Mouse (Mus musculus) G1E-ER4 (cell line): ENCODE results near the gene Bri3bp. TPM values are rescaled to one million over a fixed set of nuclear protein-coding genes. Genes with fewer than 3 reads are reported as not detected.

Source experiments
- GATA1 ChIP-seq: IDR thresholded peaks from one replicate; pipeline ENCODE4 v1.8.0; 2012; ENCODE audit warnings: low read length, inconsistent platforms
- polyA plus RNA-seq: library from polyadenylated mRNA; stranded (reverse); fragments of >175 nt; gene quantifications from 2 replicates; pipeline ENCODE4 v1.2.3, GENCODE M21; 2012

Gene Bri3bp
- polyA plus RNA-seq, 1 experiment = 38.2 TPM

GRCm38 (mm10) chr5:125491107-125491506 is 49.7 kb downstream of the Bri3bp start:
- no peak for TF ChIP-seq GATA1

- TF ChIP-seq GATA1 = no peak
Observed at GRCm38 (mm10) chr5:125492379-125493092, 51.2 kb downstream of the Bri3bp start.

DNA sequence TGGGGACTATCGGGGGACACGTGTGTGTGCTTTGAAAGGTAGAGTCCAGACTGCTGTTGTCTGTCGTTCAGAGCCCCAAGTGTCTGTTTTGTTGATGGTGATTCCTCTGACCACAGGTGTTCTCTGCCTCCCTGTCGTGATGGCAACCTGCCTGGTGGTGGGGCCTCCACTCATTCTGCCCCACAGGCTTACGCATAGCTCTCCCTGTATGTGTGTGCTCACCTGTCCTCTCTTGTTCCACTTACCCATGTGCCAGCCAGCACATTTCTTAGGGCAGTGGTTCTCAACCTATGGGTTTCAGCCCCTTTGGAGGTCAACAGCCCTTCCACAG is 51.7 kb downstream of the Bri3bp start:
- no peak for TF ChIP-seq GATA1

DNA sequence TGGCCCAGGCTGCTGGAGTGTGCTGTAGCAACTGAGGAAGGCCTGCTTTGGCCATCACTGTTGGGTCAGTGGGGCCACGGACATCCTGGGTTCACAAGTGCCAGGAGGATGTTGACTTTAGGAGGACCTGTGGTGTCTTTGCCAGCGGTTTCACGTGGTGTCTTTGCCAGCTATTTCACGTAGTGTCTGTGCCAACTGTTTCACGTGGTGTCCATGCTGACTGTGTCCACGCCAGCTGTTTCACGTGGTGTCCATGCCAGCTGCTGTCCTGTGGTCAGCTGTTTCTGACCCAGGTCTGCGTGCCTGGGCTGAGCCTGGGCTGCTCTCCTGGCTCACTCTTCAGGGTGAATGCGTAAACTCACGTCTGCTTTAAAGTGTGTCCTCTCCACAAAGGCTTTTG is 54.3 kb downstream of the Bri3bp start:
- no peak for TF ChIP-seq GATA1

GRCm38 (mm10) chr5:125497821-125498600 is 56.6 kb downstream of the Bri3bp start:
- no peak for TF ChIP-seq GATA1

DNA sequence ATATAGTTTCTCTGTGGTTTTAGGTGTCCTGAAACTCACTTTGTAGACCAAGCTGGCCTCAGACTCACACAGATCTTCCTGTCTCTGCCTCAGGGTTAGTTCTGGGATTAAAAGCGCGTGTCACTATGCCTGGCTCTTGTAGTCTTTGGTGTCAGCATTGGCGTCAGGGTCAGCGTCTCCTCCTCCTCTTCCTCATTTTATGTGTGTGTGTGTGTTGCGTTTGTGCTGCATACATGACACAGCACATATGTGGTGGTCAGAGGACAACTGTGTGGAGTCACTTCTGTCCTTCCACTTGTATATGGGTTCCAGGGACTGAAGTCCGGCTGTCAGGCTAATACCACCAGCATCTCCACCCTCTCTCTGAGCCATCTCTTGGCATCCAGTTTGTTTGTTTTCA is 60.1 kb downstream of the Bri3bp start:
- TF ChIP-seq GATA1 = no peak

DNA sequence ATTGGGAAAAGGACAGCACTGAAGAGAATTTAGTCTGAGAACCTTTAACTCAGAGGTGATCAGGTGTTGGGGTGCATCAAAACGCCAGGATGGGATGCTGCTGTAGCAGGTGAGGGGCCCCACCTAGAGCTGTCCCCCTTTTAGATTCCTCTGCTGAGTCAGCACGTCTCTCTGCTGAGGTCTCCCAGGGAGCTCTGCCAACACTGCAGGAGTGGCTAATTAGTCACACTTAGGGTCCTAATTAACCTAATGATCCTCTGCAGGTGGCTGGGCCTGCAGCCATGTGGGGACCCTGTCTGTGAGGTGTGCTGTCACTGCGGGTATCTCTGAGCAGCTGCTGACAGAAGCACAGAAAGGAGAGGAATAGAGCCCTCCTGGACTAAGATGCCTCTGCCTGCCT is 60.8 kb downstream of the Bri3bp start:
- no peak for TF ChIP-seq GATA1

DNA sequence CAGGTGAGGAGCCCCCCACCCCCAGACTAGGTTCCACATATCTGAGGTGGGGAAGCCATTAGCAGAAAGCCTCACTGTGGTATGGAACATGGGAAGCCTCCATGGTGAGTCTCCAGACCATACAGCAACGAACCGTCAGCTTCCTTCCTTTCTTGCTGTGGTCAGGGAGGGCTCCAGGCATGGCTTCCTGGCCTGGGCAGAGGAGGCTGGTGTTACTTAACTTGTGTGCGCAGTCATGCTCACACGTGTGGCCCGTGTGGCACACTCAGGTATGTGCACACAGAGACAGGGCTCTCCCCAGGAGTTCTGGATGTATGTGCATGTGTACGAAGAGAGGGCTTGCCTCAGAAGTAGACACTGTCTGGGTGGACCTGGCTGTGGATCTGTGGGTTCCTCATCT is 62.3 kb downstream of the Bri3bp start:
- no peak for TF ChIP-seq GATA1

- no peak for TF ChIP-seq GATA1
Observed at GRCm38 (mm10) chr5:125504692-125505091, 63.3 kb downstream of the Bri3bp start.

GRCm38 (mm10) chr5:125505968-125506367 is 64.6 kb downstream of the Bri3bp start:
- no peak for TF ChIP-seq GATA1

- TF ChIP-seq GATA1 = no peak
Observed at GRCm38 (mm10) chr5:125507582-125507981, 66.2 kb downstream of the Bri3bp start.

GRCm38 (mm10) chr5:125508006-125508405 is 66.6 kb downstream of the Bri3bp start:
- TF ChIP-seq GATA1 = no peak

GRCm38 (mm10) chr5:125509541-125509940 is 68.2 kb downstream of the Bri3bp start:
- TF ChIP-seq GATA1 = no peak

Other genes starting within 250 kb of the Bri3bp start
- 57.7 and 71.3 TPM in 2 replicates for gene Scarb1, start 100.5 kb upstream of the Bri3bp start, polyA plus RNA-seq
- gene Gm10382, start 52.2 kb upstream of the Bri3bp start, polyA plus RNA-seq = 0.30 and 0.36 TPM in 2 replicates
- 21.2 and 162 TPM in 2 replicates for gene Ubc, start 51.4 kb upstream of the Bri3bp start, polyA plus RNA-seq
- 80.8 and 108 TPM in 2 replicates for gene Dhx37, start 7.4 kb upstream of the Bri3bp start, polyA plus RNA-seq
- 4.9 and 5.5 TPM in 2 replicates for gene Aacs, start 34.2 kb downstream of the Bri3bp start, polyA plus RNA-seq
- gene Tmem132b, start 90.2 kb downstream of the Bri3bp start, polyA plus RNA-seq = 0.01 TPM in 1 of 2 replicates, not detected in the other